Mouse (Mus musculus) adipocyte (in vitro differentiated cells): ENCODE data around the gene Smndc1.

Experiments
- DNase-seq: peaks from one replicate; pipeline ENCODE4 v3.0.0-alpha.2; 2016; ENCODE audit warnings: low spot score

The Smndc1 gene

GRCm38 (mm10) chr19:53340423-53340822 lies 50.0 kb downstream of the Smndc1 start:
- DNase-seq = no peak

GRCm38 (mm10) chr19:53335241-53335640 lies 55.1 kb downstream of the Smndc1 start:
- DNase-seq = no peak

DNA sequence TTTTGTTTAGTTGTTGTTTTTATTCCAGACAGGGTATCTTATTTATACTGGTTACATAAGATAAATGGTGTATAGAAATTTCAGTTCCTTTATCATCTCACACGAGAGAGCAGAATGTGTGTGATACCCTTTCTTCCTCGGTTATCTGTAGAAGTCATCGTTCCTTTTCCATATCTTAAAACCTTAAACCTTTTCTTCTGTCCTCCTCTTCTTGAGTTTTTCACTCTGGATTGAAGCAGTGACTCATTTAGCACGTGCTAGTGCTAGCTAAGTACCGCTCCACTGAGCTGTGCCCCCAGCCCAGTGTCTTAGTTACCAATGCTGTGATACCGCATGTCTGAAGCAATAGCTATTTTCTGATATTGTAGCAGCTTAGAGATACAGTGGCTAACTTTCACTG lies 56.6 kb downstream of the Smndc1 start:
- DNase-seq = no peak

- no peak for DNase-seq
These were observed 58.4 kb downstream of the Smndc1 start for GRCm38 (mm10) chr19:53331882-53332500.

DNA sequence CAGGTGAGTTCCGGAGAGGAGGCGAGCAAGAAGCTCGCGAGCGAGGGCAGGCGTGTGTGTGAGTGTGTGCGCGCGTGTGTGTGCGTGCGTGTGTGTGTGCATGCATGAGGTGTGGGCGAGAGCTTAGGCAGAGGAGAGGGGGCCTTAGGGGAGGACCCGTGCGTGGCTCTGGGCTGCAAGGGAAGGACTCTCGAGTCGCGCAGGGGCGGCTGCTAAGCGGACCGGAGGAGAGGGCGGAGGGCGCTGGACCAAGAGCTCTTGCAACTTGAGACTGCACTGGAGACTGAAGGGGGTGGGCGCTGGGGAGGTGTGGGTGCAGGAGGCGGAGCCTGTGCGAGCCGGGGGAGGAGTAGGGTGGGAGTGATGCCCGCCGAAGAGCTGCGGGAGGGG lies 60.4 kb downstream of the Smndc1 start:
- DNase-seq = no peak
